Mouse (Mus musculus) lung, adult 2 months (tissue): Measurements from ENCODE around the gene Glud1.

Experiments
- CTCF ChIP-seq: fragments of 200-500 bp; IDR thresholded peaks from 2 replicates; pipeline ENCODE4 v1.5.1; 2011; ENCODE audit warnings: mild to moderate bottlenecking, low read length, control low read depth; ENCODE audit not compliant: insufficient read depth
- POLR2A ChIP-seq: fragments of 200-500 bp; IDR thresholded peaks from 2 replicates; pipeline ENCODE4 v1.6.1; 2011; ENCODE audit warnings: low read depth, mild to moderate bottlenecking, control low read depth, low read length, borderline replicate concordance; ENCODE audit errors: extremely low read depth

- no peak for TF ChIP-seq POLR2A
- TF ChIP-seq CTCF: no peak
Observed at GRCm38 (mm10) chr14:34309907-34310233, 657 bp upstream of the Glud1 start.
